9 mouse cellular contexts compared by ENCODE assay signal in the genomic region with DNA sequence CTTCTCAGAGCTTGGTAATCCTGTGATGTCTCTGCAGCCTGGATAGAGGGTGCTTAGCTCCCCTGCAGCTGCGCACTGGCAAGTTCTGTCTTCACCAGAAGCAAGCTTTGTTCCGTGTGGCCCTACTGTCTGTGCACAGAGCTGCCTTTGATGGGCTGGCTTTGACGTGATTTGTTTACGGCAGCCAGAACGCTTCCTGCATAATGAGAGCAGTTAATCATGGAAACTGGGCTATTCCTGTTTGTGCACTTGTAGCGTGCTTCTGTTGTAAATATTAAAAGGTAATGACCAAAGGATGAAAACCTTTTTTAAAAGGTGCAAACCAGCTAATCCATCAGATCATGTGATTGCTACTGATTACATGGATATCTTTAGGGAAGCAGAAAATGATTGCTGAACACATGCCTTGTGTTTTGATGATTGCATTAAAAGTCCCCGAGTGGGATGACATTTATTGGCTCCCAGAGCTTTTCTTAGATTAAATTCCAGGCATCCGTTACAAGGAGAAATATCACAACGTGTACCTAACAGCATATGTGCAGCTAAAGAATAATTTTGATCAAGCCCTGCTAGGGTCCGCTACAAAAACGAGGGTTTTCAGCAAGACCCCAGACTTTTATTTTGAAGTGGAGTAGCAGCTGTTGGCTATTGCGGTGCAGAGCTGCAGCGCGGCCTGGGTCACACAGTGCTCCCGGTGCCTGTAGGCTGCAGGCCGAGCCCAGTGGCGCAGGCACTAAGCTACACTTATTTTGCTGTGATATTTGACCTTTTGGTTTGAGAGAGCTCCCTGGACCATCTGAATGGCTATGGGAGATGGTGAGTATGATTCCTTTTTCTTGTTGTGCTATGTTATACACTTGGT. TPM values are rescaled to one million over a fixed set of nuclear protein-coding genes. Genes with fewer than 3 reads are reported as not detected.
DNase-seq lines count a peak whose midpoint lies in the region; ATAC-seq and TF ChIP-seq lines count a peak whose summit lies in the region.
"Had no signal": no experiment of that assay in that cellular context is flagged by ENCODE, and none has a peak within 500 bp of the region (broad histone marks: within the 10 kb centered on the region; RNA-seq: fewer than 3 reads in every experiment).

No protein-coding gene starts in this region.

- H3K9ac ChIP-seq in forebrain, embryonic 11.5 days (ENCODE audit: low read length): peak overlapping the region; percentile 18
- H3K9ac ChIP-seq in heart, embryonic 14.5 days (ENCODE audit: low read length): peak overlapping the region; percentile 70
- H3K9ac ChIP-seq in kidney, postnatal 0 days (ENCODE audit: low read depth, low read length): peak overlapping the region; percentile 28
- H3K9ac ChIP-seq in midbrain, embryonic 16.5 days (ENCODE audit: low read depth, low read length): peak overlapping the region; percentile 76

- peak overlapping the region; percentile 56 for H3K4me2 ChIP-seq in forebrain, embryonic 11.5 days (ENCODE audit: low read depth, low read length, severe bottlenecking)
- H3K4me2 ChIP-seq in heart, embryonic 14.5 days (ENCODE audit: low read length): peak overlapping the region; percentile 66
- H3K4me2 ChIP-seq in kidney, postnatal 0 days (ENCODE audit: low read length): peak overlapping the region; percentile 63
- H3K4me2 ChIP-seq in midbrain, embryonic 16.5 days (ENCODE audit: low read length): peak overlapping the region; percentile 74

- H3K4me3 ChIP-seq in forebrain, embryonic 11.5 days (ENCODE audit: low read depth, low read length): peak overlapping the region; percentile 35
- peak overlapping the region; percentile 46 to 50 for H3K4me3 ChIP-seq in heart, embryonic 14.5 days (ENCODE audit: control insufficient read depth in 1 of 2, insufficient read depth in 1 of 2, low read depth in 1 of 2, low read length in 2 of 2)
- peak overlapping the region; percentile 42 for H3K4me3 ChIP-seq in kidney, postnatal 0 days (replicated peaks; ENCODE audit: low read depth, low read length)
- H3K4me3 ChIP-seq in midbrain, embryonic 16.5 days (ENCODE audit: low read depth, low read length): peak overlapping the region; percentile 49

- H3K27ac ChIP-seq in forebrain, embryonic 11.5 days (ENCODE audit: low read depth, low read length): peak overlapping the region; percentile 88
- peak overlapping the region; percentile 66 to 77 for H3K27ac ChIP-seq in heart, embryonic 14.5 days (replicated peaks in 1 of 2; ENCODE audit: control insufficient read depth in 1 of 2, insufficient read depth in 1 of 2, low read depth in 2 of 2, low read length in 2 of 2)
- peak overlapping the region; percentile 75 for H3K27ac ChIP-seq in kidney, postnatal 0 days
- H3K27ac ChIP-seq in midbrain, embryonic 16.5 days (ENCODE audit: low read length): peak overlapping the region; percentile 91

- H3K36me3 ChIP-seq in forebrain, embryonic 11.5 days (ENCODE audit: control insufficient read depth, insufficient read depth, low read length): no peaks in the 10 kb centered on the region
- H3K36me3 ChIP-seq in heart, embryonic 14.5 days (ENCODE audit: control insufficient read depth, insufficient read depth, low read length): no peaks in the 10 kb centered on the region
- no peaks in the 10 kb centered on the region for H3K36me3 ChIP-seq in kidney, postnatal 0 days (ENCODE audit: insufficient read depth, low read length)
- H3K36me3 ChIP-seq in midbrain, embryonic 16.5 days (ENCODE audit: control insufficient read depth, insufficient read depth, low read length): no peaks in the 10 kb centered on the region

- peaks cover 9% of the 10 kb centered on the region; the same call in 1 of the 2 replicates for H3K4me1 ChIP-seq in forebrain, embryonic 11.5 days (replicated peaks; ENCODE audit: control insufficient read depth, insufficient read depth, low read length)
- H3K4me1 ChIP-seq in heart, embryonic 14.5 days (ENCODE audit: control insufficient read depth in 2 of 2, insufficient read depth in 2 of 2, low read length in 2 of 2): peaks cover 0 to 14% of the 10 kb centered on the region in 2 experiments; a peak in 2 of 4 replicates
- H3K4me1 ChIP-seq in kidney, postnatal 0 days (replicated peaks; ENCODE audit: insufficient read depth, low read length): no peaks in the 10 kb centered on the region
- H3K4me1 ChIP-seq in midbrain, embryonic 16.5 days (ENCODE audit: control insufficient read depth, insufficient read depth, low read length): peaks cover 20% of the 10 kb centered on the region

- peak; percentile 88 for DNase-seq in A20 (ENCODE audit: low read depth, low spot score)
- peak; percentile 98 for DNase-seq in brain, embryonic 14.5 days (ENCODE audit: low read depth)
- peak; percentile 80 for DNase-seq in forebrain, embryonic 11.5 days (ENCODE audit: low spot score)
- DNase-seq in kidney, postnatal 0 days (ENCODE audit: low spot score): peak; percentile 92
- peak; percentile 49 for DNase-seq in liver
- peak; percentile 48 to 60 for DNase-seq in spleen, postnatal 36 days (ENCODE audit: low spot score in 2 of 2)

- no peaks in the 10 kb centered on the region for H3K9me3 ChIP-seq in forebrain, embryonic 11.5 days (ENCODE audit: control insufficient read depth, low read length)
- no peaks in the 10 kb centered on the region for H3K9me3 ChIP-seq in heart, embryonic 14.5 days (ENCODE audit: control insufficient read depth, low read length)
- no peaks in the 10 kb centered on the region for H3K9me3 ChIP-seq in kidney, postnatal 0 days (replicated peaks; ENCODE audit: low read length)
- H3K9me3 ChIP-seq in midbrain, embryonic 16.5 days (replicated peaks; ENCODE audit: control insufficient read depth, low read length, poor library complexity, severe bottlenecking): no peaks in the 10 kb centered on the region

- peak; percentile 93 for ATAC-seq in forebrain, embryonic 11.5 days (replicated peaks; ENCODE audit: low FRiP score)
- ATAC-seq in heart, embryonic 14.5 days (ENCODE audit: insufficient number of reproducible peaks, insufficient read depth, low FRiP score, low read depth): peak; percentile 87
- ATAC-seq in kidney, postnatal 0 days (replicated peaks; ENCODE audit: low FRiP score, low read depth): peak; percentile 82; the same call in 1 of the 2 replicates
- peak; percentile 98 for ATAC-seq in midbrain, embryonic 16.5 days

- peak; percentile 72; the same call in 1 of the 2 replicates for TF ChIP-seq POLR2A in brain, embryonic 14.5 days (IDR thresholded peaks at IDR 0.05; ENCODE audit: borderline replicate concordance, extremely low read depth, insufficient read depth, insufficient read length, poor library complexity, severe bottlenecking)

- peak; percentile 2; the same call in 1 of the 2 replicates for TF ChIP-seq CTCF in brain, embryonic 14.5 days (IDR thresholded peaks at IDR 0.05; ENCODE audit: borderline replicate concordance, extremely low read depth, insufficient read depth, insufficient read length)
- no peak for TF ChIP-seq CTCF in kidney, postnatal 0 days (IDR thresholded peaks at IDR 0.05; ENCODE audit: low read depth)

- H3K27me3 ChIP-seq in forebrain, embryonic 11.5 days (ENCODE audit: control insufficient read depth, insufficient read depth, low read length): no peaks in the 10 kb centered on the region
- no peaks in the 10 kb centered on the region for H3K27me3 ChIP-seq in heart, embryonic 14.5 days (ENCODE audit: control insufficient read depth, insufficient read depth, low read length)
- H3K27me3 ChIP-seq in kidney, postnatal 0 days (ENCODE audit: insufficient read depth, low read length): no peaks in the 10 kb centered on the region
- no peaks in the 10 kb centered on the region for H3K27me3 ChIP-seq in midbrain, embryonic 16.5 days (ENCODE audit: control insufficient read depth, insufficient read depth, low read depth, low read length)
- H3K27me3 ChIP-seq: CH12.LX had no signal

- WGBS in forebrain, embryonic 11.5 days: 2% methylated on average over 17 of the region's 17 CpGs
- 3% methylated on average over 17 of the region's 17 CpGs for WGBS in heart, embryonic 14.5 days
- under 1% methylated on average over 17 of the region's 17 CpGs for WGBS in kidney, postnatal 0 days
- WGBS in midbrain, embryonic 16.5 days: 1% methylated on average over 17 of the region's 17 CpGs

RNA-seq across cellular contexts. Expression of gene Clasp2, which starts 51.6 kb away (rescaled TPM):
- 107 and 135 TPM in 2 replicates for polyA plus RNA-seq in brain, embryonic 14.5 days (2012; rRNA removed)
- polyA plus RNA-seq in forebrain, embryonic 11.5 days (2014; fragmentation: Nextera tagmentation; extraction: Ambion mirVana): 53.7 and 59.2 TPM in 2 replicates
- polyA plus RNA-seq in heart, embryonic 14.5 days (2014; fragmentation: Nextera tagmentation; extraction: Ambion mirVana): 25.3 TPM in 2 replicates
- 12.7 and 14.5 TPM in 2 replicates for polyA plus RNA-seq in kidney, postnatal 0 days (2015; fragmentation: Nextera tagmentation; extraction: Ambion mirVana)
- 145 and 154 TPM in 2 replicates for polyA plus RNA-seq in midbrain, embryonic 16.5 days (2015; fragmentation: Nextera tagmentation; extraction: Ambion mirVana)

Comparison
In these comparisons a context has a peak if more than half of its experiments do, and no peak if none do; other contexts are left out.
1. Peak in every context shown above with its lines: DNase-seq, ATAC-seq, H3K4me3 ChIP-seq and H3K27ac ChIP-seq.
2. H3K9ac ChIP-seq: peak in every context shown above with its lines; median percentile 76 in midbrain, embryonic 16.5 days; 70 in heart, embryonic 14.5 days; 28 in kidney, postnatal 0 days; 18 in forebrain, embryonic 11.5 days.